Mouse (Mus musculus): Measurements from ENCODE around the gene Rhox12.

DNA sequence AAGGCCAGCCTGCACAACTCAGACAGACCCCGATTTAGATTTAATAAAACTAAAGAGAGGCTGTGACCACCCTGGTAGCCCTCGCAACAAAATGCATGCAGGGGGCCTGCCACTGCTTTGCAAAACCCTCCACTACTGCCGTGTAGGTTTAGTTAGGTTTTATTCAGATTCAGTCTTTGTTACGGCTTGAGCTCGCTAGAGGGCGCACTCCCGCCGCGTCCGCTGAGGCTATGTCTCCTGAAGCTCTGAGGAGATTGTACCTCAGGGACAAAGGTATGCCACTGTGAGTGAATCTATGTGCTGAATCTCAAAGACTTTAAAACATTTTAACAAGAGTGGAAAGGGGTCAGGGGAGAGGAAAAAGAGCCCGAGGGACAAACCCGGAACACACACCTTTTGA is 26.5 kb downstream of the Rhox12 start:
- TF ChIP-seq POLR2A (IDR thresholded peaks at IDR 0.05; ENCODE audit: low read depth, low read length) (no peak), CTCF (IDR thresholded peaks at IDR 0.05; ENCODE audit: borderline replicate concordance, insufficient read depth, low read length) (peak; percentile 60; the same call in 1 of the 2 replicates)

All from embryonic fibroblast, embryonic 13.5 days (primary cell).